Mouse (Mus musculus) retina, postnatal 7 days (tissue): ENCODE measurements at regions not wholly inside any gene's neighbourhood (a gene's known extent, or its start where the extent isn't known, plus 50 kb on each side); places are given as distances from the start of the nearest gene placed in this dataset.
A peak's percentile ranks its signal among the peaks of the same experiment; 100 is the strongest.

ENCODE experiments used
- DNase-seq: peaks from one replicate; pipeline ENCODE4 v3.0.0-alpha.2; 2012; ENCODE audit warnings: low read depth, low spot score

DNA sequence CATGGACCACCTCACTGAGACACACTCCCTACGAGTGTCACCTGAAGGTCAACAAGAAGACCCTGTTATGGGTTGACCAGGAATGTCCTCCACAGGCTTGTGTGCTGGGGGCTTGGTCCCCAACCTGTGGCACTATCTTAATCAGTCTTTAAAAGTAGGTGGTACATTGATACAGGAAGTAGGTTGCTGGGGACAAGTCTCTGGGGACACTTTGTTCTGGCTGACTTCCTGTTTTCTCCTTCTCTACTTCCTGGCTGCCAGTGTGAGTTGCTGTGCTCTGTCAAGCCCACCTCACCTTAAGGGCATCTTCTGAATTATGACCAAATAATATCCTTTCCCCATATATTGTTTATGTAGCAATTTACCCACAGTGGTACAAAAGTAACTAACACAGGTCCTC is 96.1 kb downstream of the Cct6b start:
- DNase-seq, result no peak

- no peak for DNase-seq
Observed at GRCm38 (mm10) chr11:82664076-82664475, 100.0 kb downstream of the Cct6b start.

DNA sequence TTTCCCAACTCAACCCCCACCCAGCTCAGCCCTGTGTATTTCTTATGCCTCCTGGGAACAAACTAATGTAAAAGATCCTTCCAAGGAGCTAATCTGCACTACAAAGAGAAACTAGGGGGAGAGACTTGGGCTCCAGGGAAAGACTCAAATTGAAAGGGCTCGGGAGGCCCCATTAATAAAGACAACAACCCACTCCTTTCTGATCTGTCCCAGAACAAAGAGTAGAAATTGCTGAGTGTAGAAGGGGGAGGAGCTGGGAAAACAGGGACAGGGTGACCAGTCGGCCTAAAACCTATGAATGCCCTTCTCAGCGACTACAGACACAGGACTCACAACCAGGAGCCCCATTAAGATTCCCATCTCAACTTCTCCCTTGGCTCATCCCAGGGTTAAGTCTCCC is 102.0 kb downstream of the Cct6b start:
- DNase-seq, result no peak

DNA sequence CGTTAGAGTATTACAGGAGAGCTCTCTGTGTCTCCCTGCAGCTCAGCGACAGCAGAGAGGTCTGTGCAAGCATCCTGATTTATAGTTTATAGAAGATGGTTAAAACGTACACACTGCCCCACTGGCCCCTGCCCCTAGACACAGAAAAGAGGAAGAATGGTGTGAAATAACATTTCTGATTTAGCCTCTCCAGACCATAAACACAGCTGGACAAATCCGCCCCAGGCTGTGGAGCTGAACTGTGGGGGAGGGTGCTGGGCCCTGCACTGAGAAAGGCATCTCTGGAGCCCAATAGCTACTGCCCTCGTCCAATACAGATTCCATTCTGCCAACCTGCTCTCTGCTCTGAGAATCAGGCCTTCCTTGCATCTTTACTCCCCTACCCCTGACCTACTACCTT is 112.4 kb downstream of the Cct6b start:
- DNase-seq, result no peak

DNA sequence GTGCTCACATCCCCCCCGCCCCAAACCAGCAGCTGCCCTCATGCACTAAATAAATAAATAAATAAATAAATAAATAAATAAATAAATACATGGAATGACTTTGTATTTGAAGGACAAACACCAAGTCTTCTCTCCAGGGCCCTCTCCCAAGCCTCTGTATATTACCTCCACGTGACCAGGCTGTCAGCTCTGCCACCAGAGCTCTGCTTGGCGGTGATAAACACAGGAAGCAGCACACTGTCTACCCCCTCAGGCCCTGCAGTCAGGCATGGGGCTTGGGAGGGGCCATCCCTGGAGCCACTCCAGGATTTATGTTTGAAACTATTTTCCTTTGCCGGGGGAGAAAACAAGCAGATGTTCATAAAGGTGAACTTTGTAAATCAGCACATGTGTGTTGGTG is 125.6 kb downstream of the Cct6b start:
- DNase-seq, result no peak

DNA sequence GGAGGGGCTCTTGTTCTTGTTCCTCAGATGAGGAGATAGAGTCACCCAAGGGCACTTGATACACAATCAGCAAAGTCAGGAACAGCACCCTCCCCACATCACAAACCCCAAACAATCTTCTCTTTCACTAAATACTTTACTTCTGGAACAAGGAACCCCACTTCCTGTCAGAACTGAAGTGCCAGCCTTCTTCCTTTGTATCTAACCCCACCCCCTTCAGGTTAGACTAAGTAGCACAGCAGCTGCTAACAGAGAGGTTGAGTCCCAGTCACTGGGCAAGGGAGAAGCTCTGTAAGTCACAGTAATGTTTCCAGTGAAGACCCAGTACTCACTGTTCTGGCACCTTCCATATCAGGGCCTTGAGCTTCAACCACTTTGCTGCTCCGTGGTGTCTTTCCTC is 131.9 kb downstream of the Cct6b start:
- DNase-seq, result no peak

DNA sequence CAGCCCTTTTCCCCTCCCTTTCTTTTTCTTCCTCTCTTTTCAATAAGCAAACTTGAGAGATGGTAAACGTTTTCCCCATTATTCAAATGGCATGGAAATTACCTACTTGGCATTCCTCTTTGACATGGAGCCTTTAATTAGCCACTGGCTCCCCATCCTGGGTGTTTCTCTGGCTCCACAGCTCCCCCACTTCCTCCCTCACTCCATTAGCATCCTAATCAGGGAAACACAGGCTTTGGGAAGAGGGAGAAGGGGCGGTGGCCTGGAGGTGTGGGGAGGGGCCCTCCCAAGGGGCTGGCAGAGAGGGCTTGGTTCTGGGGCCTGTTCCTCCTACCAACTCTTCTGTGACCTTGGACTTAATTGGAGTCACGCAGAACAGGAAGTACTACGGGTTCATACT is 132.7 kb downstream of the Cct6b start:
- DNase-seq, result no peak

GRCm38 (mm10) chr11:82626501-82627111 is 137.5 kb downstream of the Cct6b start:
- DNase-seq, result no peak

DNA sequence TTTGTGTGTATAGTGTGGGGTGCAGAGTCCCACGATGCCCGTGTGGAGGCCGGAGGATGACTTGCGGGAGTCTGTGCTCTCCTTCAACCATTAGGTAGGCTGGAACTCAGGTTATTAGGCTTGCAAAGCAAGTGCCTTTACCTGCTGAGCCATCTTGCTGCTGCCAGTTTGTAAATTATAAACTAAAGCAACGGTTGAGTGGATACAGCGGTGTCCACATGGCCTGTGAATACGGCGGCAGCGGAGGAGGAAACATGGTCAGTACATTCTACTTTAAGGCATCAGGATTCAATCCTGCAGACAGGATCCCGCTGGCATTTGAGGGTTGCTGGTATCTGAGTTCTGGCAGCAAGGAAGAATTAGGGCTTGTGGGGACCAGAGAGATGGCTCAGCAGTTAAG is 143.1 kb downstream of the Cct6b start:
- DNase-seq, result no peak

DNA sequence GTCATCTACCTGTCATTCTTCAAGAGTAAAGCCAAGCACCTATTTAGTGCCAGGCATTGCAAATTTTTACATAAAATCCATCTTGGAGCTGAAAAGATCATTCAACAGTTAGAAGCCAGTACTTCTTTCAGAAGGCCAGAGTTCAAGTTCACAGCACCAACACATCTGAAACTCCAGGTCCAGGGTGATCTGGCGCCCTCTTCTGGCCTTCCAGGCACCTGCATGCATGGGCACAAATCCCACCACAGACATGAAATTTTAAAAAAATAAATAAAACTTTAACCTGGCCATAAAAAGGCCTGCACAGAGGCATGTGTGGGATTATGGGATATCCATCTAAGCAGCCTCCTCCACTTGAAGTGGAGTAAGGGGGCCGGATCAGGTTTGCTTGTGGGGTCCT is 144.7 kb downstream of the Cct6b start:
- DNase-seq, result no peak

DNA sequence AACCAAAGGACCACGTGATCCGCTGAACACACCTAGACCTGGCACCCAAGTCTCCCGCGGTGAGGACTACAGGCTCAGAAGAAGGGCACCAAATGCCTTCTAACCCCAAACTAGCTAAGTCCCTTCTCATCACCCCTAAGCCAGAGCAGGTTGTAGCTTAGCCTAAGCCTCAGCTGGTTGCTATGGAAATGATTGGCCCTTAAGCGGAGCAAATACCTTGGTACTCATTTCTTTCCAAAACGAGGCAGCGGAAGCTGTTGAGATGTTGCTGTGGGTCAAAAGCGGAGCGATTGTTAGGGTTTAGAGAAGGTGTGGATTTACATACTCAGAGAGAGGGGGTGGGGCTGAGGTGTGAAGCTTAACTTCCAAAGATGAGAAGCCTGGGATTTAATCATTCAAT is 145.7 kb downstream of the Cct6b start:
- DNase-seq, result peak; percentile 45

GRCm38 (mm10) chr11:82616856-82617255 is 147.3 kb downstream of the Cct6b start:
- no peak for DNase-seq

DNA sequence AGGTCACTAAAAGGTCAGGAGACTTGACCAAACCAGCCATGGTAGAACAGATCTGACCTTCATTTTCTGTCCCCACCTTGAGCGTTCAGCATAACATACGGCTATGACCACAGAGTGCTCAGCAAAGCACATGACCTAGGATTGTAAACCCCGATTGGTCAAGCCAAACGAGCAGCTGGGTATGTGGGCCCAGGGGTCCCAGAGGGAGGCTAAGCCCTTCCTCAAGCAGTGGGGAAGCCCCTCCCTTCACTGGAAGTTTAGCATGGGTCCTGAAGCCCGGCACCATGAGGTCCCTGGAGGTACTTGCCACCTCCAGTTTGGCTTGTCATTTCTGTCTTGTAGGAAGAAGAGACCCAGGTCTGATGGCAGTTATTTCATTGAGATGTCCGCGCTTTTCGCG is 149.8 kb downstream of the Cct6b start:
- no peak for DNase-seq

DNA sequence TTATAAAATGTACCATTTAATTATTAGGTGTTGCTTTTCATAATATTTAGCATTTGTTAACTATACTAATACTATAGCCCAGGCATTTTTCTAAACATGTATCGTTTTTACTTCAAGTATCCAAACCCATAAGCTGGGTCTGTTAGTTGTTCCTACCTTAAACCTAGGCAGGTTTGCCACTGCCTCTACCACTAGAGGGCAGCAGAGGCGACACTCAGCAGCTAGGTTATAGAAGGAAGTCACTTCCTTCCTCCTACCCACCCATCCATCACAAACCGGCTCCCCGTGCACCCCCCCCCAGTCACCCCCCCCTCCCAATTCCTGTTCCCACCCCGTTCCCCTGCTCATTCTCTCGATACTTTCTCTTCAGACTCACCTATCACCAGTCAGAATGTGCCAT is 150.6 kb downstream of the Cct6b start:
- peak; percentile 46 for DNase-seq

GRCm38 (mm10) chr11:82612026-82612425 is 152.1 kb downstream of the Cct6b start:
- peak; percentile 54 for DNase-seq

- peak; percentile 24 for DNase-seq
Observed at GRCm38 (mm10) chr11:82608963-82609362, 155.2 kb downstream of the Cct6b start.

DNA sequence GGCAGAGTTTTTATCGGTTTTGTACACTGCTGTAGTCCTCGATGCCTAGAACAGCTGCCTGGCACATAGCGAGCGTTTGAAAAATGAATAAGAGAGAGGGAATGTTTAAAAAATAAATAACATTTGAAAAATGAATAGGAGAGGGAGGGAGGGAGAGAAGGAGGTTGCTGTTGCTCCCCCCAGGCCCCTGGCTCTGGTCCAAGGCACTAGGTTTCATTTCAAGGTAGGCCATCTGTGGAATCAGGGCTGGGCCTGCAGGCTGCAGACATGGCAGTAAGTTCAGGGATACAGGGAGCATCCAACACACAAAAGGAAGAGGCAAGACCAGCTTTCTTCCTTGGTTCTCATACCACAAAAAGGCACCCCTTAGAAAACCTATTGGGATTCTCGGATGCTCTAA is 156.5 kb downstream of the Cct6b start:
- no peak for DNase-seq

DNA sequence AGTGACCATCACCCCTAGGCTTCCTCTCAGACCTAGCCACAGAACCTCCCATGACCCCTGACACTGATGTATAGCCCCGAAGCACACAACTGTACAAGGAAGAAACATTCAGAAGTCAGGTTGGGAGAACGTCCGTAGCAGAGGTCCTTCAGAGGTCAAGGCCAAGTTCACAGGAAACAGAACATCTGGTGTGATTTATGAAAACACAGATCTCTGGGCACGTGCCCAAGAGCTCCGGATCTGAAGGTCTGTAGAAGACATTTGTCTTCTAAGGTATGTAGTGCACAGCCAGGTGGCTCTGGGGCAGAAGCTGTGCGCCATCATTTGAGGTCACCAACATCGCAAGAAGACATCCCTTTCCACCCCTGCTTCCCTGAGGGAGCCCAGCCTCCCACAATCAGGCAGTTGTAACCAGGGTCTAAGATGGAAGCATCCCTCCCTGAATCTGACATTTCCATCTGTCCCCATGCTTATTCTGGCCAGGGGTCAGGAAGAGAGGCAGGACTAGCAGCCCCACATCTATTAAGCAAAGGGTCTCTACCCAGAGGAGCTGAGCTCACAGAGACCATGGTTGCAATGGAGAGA is 159.8 kb downstream of the Cct6b start:
- no peak for DNase-seq

DNA sequence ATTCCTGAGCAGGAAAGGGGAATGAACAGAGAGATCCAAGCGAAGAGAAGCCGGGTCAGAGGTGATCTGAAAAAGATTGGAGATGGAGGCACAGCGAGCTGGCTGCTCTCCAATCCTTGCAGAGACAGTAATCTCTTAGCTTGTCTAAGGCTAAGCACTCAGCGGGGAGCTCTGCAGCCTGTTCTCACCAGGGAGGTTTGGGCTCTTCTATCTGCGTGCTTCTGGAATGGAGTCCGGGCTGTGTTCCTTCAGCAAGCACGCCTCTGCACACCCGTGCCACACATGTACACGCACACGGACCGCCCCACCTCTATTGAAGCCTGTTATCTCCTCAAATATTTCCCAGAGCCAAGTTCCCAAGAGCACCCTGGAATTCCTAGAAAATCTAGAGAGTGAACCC is 161.3 kb downstream of the Cct6b start:
- peak; percentile 41 for DNase-seq

- no peak for DNase-seq
Observed at GRCm38 (mm10) chr11:82602250-82602649, 161.9 kb downstream of the Cct6b start.

- no peak for DNase-seq
Observed at GRCm38 (mm10) chr11:82600151-82600550, 164.0 kb downstream of the Cct6b start.

DNA sequence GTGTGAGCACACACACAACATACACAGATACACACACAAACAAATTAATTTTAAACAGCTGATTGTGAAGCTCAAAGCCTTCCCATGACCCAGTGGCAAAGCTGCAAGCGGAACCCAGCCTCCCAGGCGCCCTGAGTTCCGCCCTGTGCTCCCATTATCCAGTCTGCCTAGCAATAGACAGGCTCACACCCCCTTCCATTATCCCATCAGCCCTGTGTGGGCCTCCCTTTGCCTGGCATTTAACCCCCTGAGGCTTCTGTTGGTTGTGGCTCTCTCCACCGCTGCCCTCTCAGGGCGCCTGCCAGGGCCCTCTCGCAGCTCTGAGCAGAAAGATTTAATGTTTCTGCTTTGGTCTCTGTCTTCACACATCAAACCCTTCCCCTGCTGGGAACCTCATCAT is 166.4 kb downstream of the Cct6b start:
- no peak for DNase-seq

DNA sequence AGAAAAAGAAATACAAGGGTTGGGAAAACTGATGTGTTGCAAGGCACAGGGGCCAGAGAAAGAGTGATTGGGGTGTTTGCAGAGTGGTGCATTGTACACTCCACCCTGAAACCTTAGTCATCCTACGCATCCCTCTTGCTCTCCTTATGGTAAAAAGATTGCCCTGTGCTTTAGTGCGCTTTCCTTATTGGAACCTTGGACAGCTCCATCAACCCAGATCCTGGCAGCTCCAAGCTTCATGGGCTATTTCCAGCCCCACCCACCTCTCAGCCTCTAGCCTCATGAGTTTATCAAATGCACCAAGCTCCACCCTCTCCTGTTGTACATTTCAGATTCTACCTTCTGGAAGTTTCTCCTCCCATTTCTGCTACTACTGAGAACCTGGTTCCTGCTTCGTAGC is 167.3 kb downstream of the Cct6b start:
- no peak for DNase-seq

- DNase-seq, result no peak
Observed at GRCm38 (mm10) chr11:82589761-82590160, 174.4 kb downstream of the Cct6b start.
